Mouse (Mus musculus): ENCODE data around the gene 6030408B16Rik. TPM values are rescaled to one million over a fixed set of nuclear protein-coding genes. Genes with fewer than 3 reads are reported as not detected.
A peak's percentile ranks its signal among the peaks of the same experiment; 100 is the strongest.

Gene 6030408B16Rik
- under 1 TPM; 0.49 to 0.91 (median 0.71) TPM for total RNA-seq (2022)

GRCm38 (mm10) chr15:101293025-101293621 is at the start of gene 6030408B16Rik:
TSS of gene 6030408B16Rik (plus strand) at chr15:101293212.
- no peak for DNase-seq

GRCm38 (mm10) chr15:101244012-101244411 is 49.0 kb upstream of the 6030408B16Rik start:
- DNase-seq: no peak

GRCm38 (mm10) chr15:101246231-101247154 is 46.5 kb upstream of the 6030408B16Rik start:
- peak; percentile 98 for DNase-seq

GRCm38 (mm10) chr15:101247155-101247498 is 45.9 kb upstream of the 6030408B16Rik start:
- DNase-seq: no peak

GRCm38 (mm10) chr15:101248029-101248710 is 44.8 kb upstream of the 6030408B16Rik start:
- DNase-seq: no peak

- no peak for DNase-seq
These were observed 42.7 kb upstream of the 6030408B16Rik start for GRCm38 (mm10) chr15:101250220-101250800.

- no peak for DNase-seq
These were observed 41.1 kb upstream of the 6030408B16Rik start for GRCm38 (mm10) chr15:101251930-101252329.

GRCm38 (mm10) chr15:101252614-101253013 is 40.4 kb upstream of the 6030408B16Rik start:
- DNase-seq: no peak

GRCm38 (mm10) chr15:101253563-101253885 is 39.5 kb upstream of the 6030408B16Rik start:
- DNase-seq: no peak

GRCm38 (mm10) chr15:101253886-101254795 is 38.9 kb upstream of the 6030408B16Rik start, which contains the start of gene Nr4a1:
TSS of gene Nr4a1 (plus strand) at chr15:101254269.
- peak; percentile 86 for DNase-seq

GRCm38 (mm10) chr15:101255842-101256462 is 37.1 kb upstream of the 6030408B16Rik start:
- no peak for DNase-seq

GRCm38 (mm10) chr15:101256463-101257206 is 36.4 kb upstream of the 6030408B16Rik start:
- no peak for DNase-seq

GRCm38 (mm10) chr15:101258420-101258819 is 34.6 kb upstream of the 6030408B16Rik start:
- no peak for DNase-seq

GRCm38 (mm10) chr15:101259922-101260321 is 33.1 kb upstream of the 6030408B16Rik start:
- no peak for DNase-seq

- DNase-seq: peak; percentile 74
These were observed 32.6 kb upstream of the 6030408B16Rik start for GRCm38 (mm10) chr15:101260387-101260786.

GRCm38 (mm10) chr15:101260874-101261622 is 32.0 kb upstream of the 6030408B16Rik start:
- DNase-seq: no peak

- no peak for DNase-seq
These were observed 30.5 kb upstream of the 6030408B16Rik start for GRCm38 (mm10) chr15:101262502-101262901.

- DNase-seq: peak; percentile 96
These were observed 26.7 kb upstream of the 6030408B16Rik start for GRCm38 (mm10) chr15:101266132-101266963.

All from adrenal gland, adult 8-10 months (tissue).